Mouse (Mus musculus) cerebellum, adult 2 months (tissue): ENCODE measurements around the gene Rem2.

Experiments
- CTCF ChIP-seq: fragments of 200-500 bp; IDR thresholded peaks from 2 replicates; pipeline ENCODE4 v1.5.1; 2011; ENCODE audit warnings: low read depth, mild to moderate bottlenecking, control low read depth, low read length, moderate library complexity, borderline replicate concordance; ENCODE audit not compliant: insufficient read depth
- POLR2A ChIP-seq: fragments of 200-500 bp; IDR thresholded peaks from 2 replicates; pipeline ENCODE4 v1.6.1; 2011; ENCODE audit warnings: low read length, control low read depth, borderline replicate concordance; ENCODE audit not compliant: insufficient read depth

GRCm38 (mm10) chr14:54499330-54499729 lies 23.4 kb downstream of the Rem2 start:
- no peak for TF ChIP-seq POLR2A
- TF ChIP-seq CTCF = no peak
